Mouse (Mus musculus) ES-E14 (cell line): ENCODE results near the gene Dop1a.

Source experiments
- CHD2 ChIP-seq: IDR thresholded peaks from 2 replicates; pipeline ENCODE4 v1.6.1; 2014; ENCODE audit warnings: mild to moderate bottlenecking, low read depth, low read length, inconsistent platforms
- HCFC1 ChIP-seq: IDR thresholded peaks from 2 replicates; pipeline ENCODE4 v1.6.1; 2012; ENCODE audit warnings: low read length, inconsistent platforms, borderline replicate concordance; ENCODE audit not compliant: insufficient read depth
- ZNF384 ChIP-seq: IDR thresholded peaks from 2 replicates; pipeline ENCODE4 v1.6.1; 2012; ENCODE audit warnings: low read depth, low read length, inconsistent platforms

DNA sequence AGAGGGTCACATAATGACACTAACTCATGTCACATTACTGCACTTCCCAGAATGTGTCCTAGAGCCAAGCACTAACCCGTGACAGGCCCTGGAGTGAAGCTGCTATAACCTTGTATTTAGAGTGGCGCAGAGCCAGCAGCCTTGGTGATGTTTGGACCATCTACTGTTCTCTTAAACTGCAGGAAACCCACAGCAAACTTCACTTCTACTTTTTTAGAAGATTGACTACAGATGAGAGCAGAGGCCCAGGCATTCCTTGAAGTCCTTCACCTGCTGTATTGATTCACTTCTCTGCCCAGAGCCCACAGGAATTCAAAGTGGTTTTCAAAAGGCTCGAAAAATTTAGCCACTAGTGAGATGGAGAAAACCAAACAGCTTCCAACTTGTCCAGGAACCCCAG lies 93.6 kb downstream of the Dop1a start:
- no peak for TF ChIP-seq HCFC1
- no peak for TF ChIP-seq CHD2
- no peak for TF ChIP-seq ZNF384
